Mouse (Mus musculus) small intestine, adult 2 months (tissue): Measurements from ENCODE around the gene Olfr331.

Experiments used
- CTCF ChIP-seq: fragments of 200-500 bp; IDR thresholded peaks from 2 replicates; pipeline ENCODE4 v1.5.1; 2012; ENCODE audit warnings: low read depth, mild to moderate bottlenecking, control low read depth, inconsistent platforms, low read length, moderate library complexity, mixed read lengths; ENCODE audit not compliant: insufficient replicate concordance, insufficient read length; ENCODE audit errors: extremely low read depth
- POLR2A ChIP-seq: fragments of 200-500 bp; IDR thresholded peaks from 2 replicates; pipeline ENCODE4 v1.6.1; 2012; ENCODE audit warnings: low read depth, mild to moderate bottlenecking, control low read depth, inconsistent platforms, low read length, moderate library complexity

- no peak for TF ChIP-seq CTCF
- no peak for TF ChIP-seq POLR2A
These were observed 9.9 kb downstream of the Olfr331 start, which contains the start of gene Olfr332 for GRCm38 (mm10) chr11:58492455-58492854.
